Mouse (Mus musculus) neutrophil, adult 5-6 weeks (primary cell): ENCODE results near the gene Stra6l. TPM values are rescaled to one million over a fixed set of nuclear protein-coding genes. Genes with fewer than 3 reads are reported as not detected.

Experiments
- ATAC-seq: fragments of 151-379, 151-347 bp; 2 replicates; pipeline ENCODE4 v1.8.0; 2017; ENCODE audit warnings: mild to moderate bottlenecking, moderate TSS enrichment; ENCODE audit not compliant: insufficient number of reproducible peaks, poor library complexity, low FRiP score, severe bottlenecking; ENCODE audit errors: extremely low read depth
- total RNA-seq: library from RNA; stranded (forward); fragments of 200-1000 nt; gene quantifications from 2 replicates; pipeline ENCODE4 v1.2.3, GENCODE M21; 2017

Stra6l gene
- total RNA-seq, 1 experiment from 2014 or later: not detected

- no peak for ATAC-seq
Observed at GRCm38 (mm10) chr4:45898413-45898812, 49.9 kb downstream of the Stra6l start.

- ATAC-seq: no peak
Observed at GRCm38 (mm10) chr4:45909256-45909655, 60.8 kb downstream of the Stra6l start.

DNA sequence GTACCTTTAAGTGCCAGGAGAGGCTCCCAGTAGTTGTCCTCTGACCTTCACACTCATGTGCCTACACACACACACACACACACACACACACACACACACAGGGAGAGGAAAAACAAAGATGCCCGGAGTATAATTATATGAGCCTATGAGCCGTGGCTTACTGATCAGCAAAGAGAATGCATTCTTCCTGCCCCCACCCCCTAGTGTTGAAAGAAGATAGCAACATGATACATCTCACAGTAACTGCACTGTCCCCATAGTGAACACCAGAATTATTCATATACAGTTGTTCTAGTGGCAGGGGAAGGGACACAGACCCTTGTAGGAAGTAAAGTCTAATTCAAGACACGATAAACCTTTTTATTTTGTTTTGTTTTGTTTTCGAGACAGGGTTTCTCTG lies 61.5 kb downstream of the Stra6l start:
- no peak for ATAC-seq

- no peak for ATAC-seq
Observed at GRCm38 (mm10) chr4:45911256-45911655, 62.8 kb downstream of the Stra6l start.

GRCm38 (mm10) chr4:45911876-45912275 lies 63.4 kb downstream of the Stra6l start:
- ATAC-seq: no peak

- no peak for ATAC-seq
Observed at GRCm38 (mm10) chr4:45917091-45917490, 68.6 kb downstream of the Stra6l start.

- no peak for ATAC-seq
Observed at GRCm38 (mm10) chr4:45921663-45922435, 73.4 kb downstream of the Stra6l start.

DNA sequence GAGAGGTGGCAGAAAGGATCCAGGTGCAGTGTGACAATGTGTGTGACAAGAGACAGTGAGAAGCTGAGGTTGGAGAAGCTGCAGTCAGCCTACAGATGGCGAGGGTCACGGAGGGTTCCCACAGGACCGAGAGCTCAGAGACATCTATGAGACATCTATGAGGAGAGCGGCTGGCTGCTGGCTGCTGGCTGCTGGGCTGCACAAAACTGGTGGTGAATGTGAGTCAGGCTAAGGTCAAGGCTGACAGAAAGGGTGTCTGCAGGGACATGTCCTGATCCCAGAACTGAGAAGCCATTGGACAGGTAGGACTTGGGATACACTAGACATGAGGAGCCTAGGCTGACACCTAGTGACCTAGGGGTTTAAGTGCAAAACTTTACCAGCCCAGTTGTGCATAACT lies 75.5 kb downstream of the Stra6l start:
- no peak for ATAC-seq

DNA sequence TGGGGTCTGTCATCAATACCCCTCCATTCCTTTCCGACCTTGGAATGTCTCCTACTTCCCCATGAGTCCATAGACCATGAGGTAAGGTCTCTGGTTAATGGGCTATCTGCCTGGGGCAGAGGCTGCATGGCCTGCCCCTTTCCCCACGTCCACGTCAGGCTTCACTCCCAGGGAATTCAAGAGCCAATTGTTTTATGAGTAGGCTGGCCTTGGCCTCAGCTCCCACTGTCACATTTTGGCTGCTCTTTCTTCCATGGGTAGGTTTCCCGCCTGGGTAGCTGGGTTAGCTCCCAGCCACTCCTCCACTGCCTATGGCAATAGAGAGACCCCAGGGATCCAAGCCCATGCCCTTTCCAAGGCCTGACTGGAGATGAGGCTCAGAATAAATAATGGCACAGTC lies 80.1 kb downstream of the Stra6l start:
- ATAC-seq: no peak

Other genes with a start within 250 kb of the Stra6l start
- 5.0 TPM in 2 replicates for gene Aldh1b1, start 49.6 kb upstream of the Stra6l start, total RNA-seq
- not detected in 2 replicates for gene Igfbpl1, start 21.7 kb upstream of the Stra6l start, total RNA-seq
- 0.47 and 0.86 TPM in 2 replicates for gene Ccdc180, start 41.6 kb downstream of the Stra6l start, total RNA-seq
- 45.1 and 53.4 TPM in 2 replicates for gene Tdrd7, start 116.7 kb downstream of the Stra6l start, total RNA-seq
- 0.61 and 1.2 TPM in 2 replicates for gene Tmod1, start 190.3 kb downstream of the Stra6l start, total RNA-seq